Mouse (Mus musculus) hindbrain, embryonic 11.5 days (tissue): ENCODE data around the gene Ciita. TPM values are rescaled to one million over a fixed set of nuclear protein-coding genes. Genes with fewer than 3 reads are reported as not detected.

ENCODE experiments used
- polyA plus RNA-seq: library from polyadenylated mRNA; unstranded; fragments of >200 nt; fragmentation: Nextera tagmentation; extraction: Ambion mirVana; gene quantifications from 2 replicates; pipeline ENCODE4 v1.2.1, GENCODE M21; 2014

The Ciita gene
- polyA plus RNA-seq, 1 experiment from 2014 or later, result 0.36 TPM

Other genes with a start within 250 kb of the Ciita start
- gene Emp2, start 166.1 kb upstream of the Ciita start, polyA plus RNA-seq, result 2.6 and 3.6 TPM in 2 replicates
- 0.13 and 0.15 TPM in 2 replicates for gene Tekt5, start 84.6 kb upstream of the Ciita start, polyA plus RNA-seq
- 58.5 and 66.2 TPM in 2 replicates for gene Nubp1, start 68.1 kb upstream of the Ciita start, polyA plus RNA-seq
- 17.2 and 24.8 TPM in 2 replicates for gene Tvp23a, start 32.7 kb upstream of the Ciita start, polyA plus RNA-seq
- gene Dexi, start 63.0 kb downstream of the Ciita start, polyA plus RNA-seq, result 21.9 and 23.2 TPM in 2 replicates
- 47.5 and 55.7 TPM in 2 replicates for gene Clec16a, start 65.3 kb downstream of the Ciita start, polyA plus RNA-seq